Mouse (Mus musculus) mouse embryonic stem cell (cell line): Measurements from ENCODE around the gene Fam120a.

Experiments used
- in situ Hi-C, 2 experiments: fragments of 300-500 bp; cut with MboI; formaldehyde crosslinking; loops; 1 replicate in 1 of 2; 3 replicates in 1 of 2; pipeline ENCODE4 v1.14.3; 2019 to 2020; ENCODE audit warnings: low sequenced_read_pairs in 2 of 2, low pct_unique_long_range_greater_than_20kb in 1 of 2, mixed read lengths in 1 of 2; ENCODE audit not compliant: unreplicated experiment in 1 of 2

Gene Fam120a

DNA sequence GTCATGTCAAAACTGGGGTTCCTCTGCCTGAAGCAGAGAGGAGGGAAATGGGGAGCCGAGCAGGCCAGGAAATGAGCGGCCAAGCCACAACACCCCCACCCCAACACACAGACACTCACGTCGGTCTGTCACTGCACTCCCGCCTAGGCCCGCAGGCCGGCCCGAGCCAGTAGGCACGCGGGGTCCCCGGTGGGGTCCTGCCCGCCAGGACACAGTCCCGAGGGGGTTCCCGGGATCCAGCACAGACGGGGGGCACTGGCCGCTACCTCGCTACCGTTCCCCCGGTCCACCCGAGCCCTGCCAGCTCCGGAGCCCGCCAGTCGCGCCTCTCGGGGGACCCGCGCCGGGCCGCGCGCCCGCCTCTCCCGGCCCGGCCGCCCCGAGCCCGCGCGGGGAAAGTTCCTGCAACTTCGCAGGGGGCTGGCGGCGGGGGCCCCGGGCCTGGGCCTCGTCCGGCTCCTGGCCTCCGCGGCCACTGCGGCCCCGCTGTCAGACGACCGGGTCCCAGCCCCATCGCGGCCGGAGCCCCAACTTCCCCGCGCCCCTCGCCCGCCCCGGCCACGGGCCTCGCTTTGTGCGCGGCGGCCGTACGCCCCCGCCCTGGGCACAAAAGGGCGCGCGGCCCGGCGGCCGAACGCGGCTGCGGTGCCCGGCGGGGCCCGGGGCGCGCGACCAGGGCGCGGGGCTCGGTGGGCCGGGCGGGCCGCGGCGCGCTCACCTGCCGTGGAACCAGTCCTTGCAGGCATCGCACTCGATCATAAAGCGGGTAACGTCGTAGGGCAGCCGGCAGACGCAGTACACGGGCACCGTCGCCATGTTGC lies 97.7 kb downstream of the Fam120a start:
- in situ Hi-C loops: no loop called here

DNA sequence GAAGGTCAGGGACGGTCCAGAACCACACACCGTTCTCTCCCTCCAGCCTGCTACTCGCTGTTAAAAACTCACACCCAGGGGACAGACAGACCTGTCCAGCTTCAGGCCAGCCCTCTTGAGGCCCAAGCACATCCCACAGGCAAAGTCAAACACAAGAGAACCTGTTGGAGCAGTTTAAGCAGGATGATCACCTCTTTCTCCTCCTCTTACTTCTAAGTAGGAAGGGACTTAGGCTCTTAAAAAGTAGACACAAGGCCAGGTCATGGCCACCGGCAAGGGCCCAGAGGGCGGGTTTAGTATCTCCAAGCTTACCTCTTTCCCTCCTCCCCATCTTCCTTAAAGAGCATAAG lies 98.2 kb downstream of the Fam120a start:
- in situ Hi-C loops: no loop called here

DNA sequence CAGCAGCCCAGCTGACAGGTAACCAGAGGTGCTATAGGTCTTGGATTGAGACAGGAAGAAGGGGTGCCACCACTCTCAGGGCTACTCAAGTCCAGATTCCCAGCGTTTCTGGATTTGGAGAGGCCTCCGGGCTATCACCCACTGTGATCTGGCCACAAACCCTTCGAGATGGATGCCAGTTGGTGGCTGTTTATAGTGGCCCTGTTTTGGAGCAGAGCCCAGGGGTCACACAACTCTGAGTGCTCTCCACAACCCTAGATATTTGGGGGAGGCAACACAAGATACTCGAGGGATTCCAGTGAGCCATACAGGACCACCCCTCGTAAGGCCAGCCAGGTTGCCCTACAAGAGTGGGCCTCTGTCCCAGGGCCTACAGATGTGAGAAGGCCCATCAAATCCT lies 98.7 kb downstream of the Fam120a start:
- in situ Hi-C loops: no loop called here

DNA sequence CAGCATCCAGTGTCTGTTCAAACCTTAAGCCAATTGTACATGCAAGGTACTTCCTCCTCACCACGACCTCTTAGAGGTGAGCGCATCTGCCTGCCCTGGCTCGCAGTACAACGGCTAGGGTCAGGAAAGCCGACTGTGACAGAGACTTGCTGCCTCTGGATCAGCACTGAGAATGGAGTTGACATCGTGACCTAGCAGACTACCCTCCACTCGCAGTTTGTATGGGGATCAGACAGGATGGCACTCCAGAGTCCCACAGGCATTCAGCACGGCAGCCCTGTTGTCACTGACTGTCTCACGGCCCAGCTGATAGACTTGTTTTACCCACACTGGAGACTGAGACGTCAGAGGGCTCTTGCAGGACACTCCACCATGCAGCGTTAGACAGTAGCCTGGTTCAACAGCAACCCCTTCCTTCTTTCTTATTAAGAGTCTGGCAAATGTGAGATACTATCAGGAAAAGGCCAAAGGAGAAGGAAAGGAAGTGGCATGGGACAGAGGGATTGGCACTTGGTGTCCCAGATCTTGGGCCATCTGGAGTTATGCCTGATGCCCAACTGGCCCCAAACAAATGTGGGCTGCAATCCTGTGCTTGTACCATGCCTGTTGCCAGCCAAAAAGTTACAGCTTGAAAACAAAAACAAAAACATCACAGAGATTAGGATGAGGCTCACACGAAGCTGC lies 103.0 kb downstream of the Fam120a start:
- in situ Hi-C loops: no loop called here

DNA sequence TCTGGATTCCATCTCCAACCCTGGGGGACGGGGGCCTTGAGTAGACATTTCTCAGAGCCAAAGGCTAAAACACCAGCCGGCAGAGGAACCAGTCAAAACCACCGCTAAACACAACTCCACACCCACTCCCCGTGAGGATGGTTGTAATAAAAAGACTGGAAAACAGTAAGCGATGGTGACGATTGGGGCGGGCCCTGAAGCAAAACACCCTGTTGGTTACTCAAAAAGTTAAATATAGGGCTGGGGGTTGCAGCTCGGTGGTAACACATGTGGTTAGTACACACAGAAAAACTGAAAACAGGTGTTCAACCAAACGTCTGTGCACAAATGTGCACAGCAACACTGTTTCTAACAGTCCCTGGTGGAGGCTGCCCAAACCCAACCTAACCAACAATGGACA lies 104.3 kb downstream of the Fam120a start:
- in situ Hi-C loops: no loop called here

DNA sequence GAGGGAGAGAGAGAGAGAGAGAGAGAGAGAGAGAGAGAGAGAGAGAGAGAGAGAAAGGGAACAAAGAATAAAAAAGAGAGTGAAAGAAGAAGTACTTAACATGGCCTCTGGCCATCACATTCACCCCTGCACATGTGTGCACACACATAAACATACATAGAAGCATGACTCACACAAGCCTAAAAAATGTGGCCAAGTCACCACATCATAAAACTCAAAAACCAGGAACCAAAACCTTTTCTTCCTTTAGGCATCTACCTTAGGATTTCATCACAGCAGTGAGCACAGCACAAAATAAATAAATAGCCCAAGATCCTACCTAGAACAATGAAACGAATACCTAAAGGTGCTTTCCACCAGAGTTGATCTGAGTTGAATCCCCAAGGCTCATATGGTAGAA lies 105.9 kb downstream of the Fam120a start:
- in situ Hi-C loops: no loop called here

DNA sequence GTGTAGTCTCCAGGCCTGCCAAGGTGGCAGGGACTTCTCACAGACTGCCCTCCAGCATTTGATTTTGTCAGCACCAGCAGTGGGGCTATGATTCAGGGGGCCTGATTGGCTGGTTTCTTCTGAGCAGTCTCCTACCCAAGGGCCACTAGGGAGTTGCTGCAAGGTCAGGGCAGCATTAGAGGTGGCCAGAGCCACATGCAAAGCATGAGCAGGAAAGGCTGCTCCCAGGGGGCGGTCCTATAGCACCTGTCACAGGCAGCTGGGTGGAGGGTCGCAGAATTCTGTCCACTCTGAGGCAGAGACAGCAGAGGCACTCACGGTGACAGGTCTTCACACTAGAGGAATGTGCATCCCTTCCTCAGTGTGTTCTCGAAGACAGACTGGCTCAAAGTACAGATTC lies 109.0 kb downstream of the Fam120a start:
- in situ Hi-C loops: no loop called here

DNA sequence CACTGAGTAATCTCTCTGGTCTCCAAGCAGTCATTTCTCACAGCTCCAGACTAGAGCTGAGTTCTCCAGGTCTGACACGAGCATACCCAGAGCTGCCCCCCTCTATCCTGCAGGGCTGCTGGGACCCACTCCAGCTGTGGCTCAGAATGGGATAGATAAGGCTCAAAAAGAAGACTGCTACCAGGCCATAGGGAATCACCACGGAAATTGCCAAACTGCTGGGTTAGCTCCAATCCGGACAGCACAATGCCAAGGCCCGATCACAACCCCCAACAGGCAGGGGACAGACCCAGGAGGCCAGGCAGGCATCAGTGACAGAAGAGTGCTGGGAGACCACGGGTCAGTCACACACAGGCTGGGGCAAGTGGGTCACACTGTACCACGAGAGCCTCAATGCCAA lies 109.8 kb downstream of the Fam120a start:
- in situ Hi-C loops: no loop called here

DNA sequence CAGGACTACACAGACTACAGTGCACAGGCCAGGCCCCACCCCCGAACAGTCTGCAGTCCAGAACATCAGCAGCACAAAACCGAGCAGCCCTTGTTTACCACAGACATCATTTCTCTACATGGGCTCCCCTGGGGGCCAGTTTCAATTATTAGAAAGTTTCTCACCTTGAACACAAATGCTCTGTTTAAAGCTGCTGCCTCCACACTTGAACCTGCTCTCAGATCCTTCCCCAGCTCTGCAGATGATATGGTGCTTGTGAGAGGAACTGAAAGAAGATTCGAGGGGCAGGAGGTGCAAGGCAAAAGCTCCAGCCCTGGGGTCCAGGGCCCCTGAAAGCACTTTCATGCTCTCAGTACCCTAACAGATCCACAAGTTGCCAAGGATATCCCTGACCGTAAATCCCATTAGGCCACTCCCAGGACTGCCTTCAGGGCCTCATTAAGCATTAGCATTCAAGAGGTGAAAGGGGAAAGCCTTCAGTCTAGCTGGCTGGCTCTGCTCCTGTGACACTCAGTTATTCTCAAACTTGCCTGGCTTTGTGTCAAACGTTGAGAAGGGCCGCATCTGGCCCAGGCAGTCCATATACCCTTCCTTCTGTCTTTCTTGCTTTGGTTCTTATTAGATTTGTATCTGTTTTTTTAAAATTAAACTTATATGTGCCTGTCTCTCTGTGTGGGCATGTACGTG lies 110.4 kb downstream of the Fam120a start:
- in situ Hi-C loops: no loop called here

DNA sequence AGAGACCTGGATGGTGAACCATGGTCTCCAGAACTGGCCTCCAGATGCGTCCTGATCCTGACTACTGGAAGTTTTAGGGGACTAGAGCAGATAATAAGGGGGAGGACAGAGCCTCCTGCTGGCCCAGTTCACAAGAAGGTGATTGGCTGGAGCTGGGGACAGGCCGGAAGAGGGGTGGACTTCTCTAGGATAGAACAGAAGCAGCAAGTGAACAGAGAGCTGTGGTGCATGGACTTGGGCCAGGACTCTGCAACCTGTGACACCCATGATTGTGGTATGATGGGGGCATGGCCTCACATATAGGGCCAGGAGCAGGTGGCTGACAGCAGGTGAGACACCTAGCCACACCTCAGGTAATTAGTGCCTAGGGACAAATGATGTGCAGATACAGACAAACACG lies 113.9 kb downstream of the Fam120a start:
- in situ Hi-C loops: no loop called here

DNA sequence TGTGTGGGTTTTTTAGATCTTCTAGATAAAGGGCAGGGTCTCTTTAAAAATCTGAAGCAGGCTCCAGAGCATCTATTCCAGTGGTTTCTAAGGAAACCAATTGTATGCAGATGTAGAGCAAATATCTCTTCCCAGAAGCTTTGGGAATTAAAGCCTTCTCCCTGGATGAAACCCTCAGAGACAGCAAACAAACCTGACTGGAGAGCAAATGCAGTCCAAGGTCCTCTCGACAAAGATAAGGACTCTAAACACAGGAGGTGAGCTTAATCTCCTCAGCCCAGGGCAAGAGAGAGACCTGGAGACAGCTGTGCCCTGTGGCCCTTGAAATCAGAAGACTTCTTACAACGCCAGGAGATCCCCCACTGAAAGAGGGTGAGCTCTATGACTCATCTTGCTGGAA lies 114.3 kb downstream of the Fam120a start:
- in situ Hi-C loops: no loop called here

DNA sequence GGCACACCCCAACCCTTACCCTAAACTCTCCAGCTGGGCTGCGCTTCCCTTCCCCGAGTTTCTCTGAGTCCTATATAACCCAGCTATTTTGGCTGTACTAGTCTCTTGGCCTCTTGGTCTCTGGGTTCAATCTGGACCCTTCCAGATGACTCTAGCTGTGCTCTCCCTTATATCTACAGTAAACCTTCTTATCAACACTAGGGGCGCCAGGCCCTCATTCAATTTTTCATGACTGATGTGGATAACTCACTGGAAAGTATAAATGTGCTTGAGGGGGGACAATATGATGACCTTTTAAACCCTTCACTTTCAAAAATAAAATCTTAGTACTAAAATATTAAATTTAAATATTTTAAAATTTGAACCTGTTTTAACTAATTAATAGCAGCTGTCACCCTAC lies 115.0 kb downstream of the Fam120a start:
- in situ Hi-C loops: no loop called here

DNA sequence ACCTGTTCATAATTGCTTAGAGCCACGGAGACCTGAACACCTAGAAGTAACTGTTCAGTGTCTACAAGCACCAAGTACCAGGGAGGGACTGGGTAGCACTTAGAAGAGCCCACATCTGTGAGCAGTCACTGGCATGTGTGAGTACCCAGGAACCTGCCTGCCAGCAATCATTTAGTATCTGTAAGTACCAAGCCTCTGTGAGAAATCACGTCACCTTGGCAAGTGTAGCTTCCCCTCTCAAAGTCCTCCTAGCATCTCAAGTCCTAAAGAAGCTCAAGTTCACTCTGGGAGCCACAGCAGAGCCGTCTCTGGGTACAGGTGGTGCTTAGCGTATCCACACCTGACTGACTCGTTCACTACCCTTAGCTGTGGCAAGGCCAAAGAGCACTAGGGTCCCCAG lies 116.1 kb downstream of the Fam120a start:
- in situ Hi-C loops: no loop called here

DNA sequence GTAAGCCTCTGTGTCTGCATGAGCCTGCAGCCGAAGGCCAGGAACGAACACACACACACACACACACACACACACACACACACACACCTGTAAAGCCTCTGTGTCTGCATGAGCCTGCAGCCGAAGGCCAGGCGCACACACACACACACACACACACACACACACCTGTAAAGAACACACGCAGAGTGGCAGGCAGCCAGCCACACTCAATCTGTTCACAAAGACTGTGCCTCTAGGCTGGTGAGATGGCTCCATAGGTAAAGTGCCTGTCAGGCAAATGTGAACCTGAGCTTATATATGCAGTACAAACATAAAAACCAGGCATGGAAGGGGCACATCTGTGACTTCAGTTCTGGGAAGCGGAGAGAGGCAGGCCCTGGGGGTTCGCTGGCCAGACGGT lies 117.0 kb downstream of the Fam120a start:
- in situ Hi-C loops: no loop called here

DNA sequence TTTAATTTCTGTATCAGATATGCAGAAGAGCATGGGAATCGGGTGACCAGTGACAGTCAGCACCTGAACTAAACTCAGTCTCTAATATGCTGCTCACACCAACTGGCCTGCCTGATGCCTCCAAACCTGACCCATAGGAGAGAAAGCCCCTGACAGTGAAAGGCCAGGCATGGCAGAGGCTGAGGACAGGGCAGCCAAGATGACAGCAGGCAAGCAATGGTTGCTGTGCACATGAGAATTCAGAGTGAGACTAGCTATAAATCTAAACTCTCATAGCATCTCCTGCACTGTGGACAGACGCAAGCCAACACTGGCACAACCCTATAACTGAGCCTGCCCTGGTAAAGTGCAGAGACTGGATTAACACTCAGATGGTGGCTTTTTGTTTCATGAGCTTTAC lies 117.5 kb downstream of the Fam120a start:
- in situ Hi-C loops: no loop called here

DNA sequence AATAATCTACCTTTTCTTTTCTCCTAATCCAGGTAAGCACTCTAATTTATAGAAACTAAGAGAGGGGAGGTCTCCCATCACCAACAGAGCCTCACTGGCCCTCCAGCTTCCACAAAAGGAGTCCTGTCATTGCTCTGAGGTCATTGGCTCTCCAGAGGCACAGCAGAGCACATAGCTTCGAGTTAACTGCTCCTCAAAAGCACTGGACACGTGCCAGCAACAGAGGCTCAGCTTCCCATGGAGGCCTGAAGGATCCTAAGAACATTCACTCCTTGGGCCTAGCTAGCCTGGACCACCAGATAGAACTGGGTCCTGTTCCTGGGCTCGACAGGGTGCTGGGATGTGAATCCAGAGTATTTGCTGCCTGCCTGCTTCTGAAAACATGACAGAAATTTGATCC lies 118.7 kb downstream of the Fam120a start:
- in situ Hi-C loops: no loop called here

DNA sequence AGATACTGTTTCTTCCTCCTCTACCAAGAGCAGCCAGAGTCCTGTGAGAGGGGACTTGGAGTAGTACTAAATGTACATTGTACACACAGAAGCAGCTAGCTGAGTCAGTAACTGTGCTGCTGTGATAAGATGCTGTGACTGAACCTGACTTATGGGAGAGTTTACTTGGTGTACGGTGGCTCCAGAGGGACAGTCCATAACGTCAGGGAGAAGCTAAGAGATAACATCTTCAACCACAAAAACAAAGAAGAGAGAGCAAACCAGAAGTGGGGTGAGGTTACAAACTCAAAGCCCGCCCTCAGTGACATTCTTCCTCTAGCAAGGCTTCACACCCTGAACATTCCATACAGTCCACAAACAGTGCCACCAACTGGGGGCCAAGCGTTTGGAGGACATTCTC lies 122.5 kb downstream of the Fam120a start:
- in situ Hi-C loops: no loop called here

DNA sequence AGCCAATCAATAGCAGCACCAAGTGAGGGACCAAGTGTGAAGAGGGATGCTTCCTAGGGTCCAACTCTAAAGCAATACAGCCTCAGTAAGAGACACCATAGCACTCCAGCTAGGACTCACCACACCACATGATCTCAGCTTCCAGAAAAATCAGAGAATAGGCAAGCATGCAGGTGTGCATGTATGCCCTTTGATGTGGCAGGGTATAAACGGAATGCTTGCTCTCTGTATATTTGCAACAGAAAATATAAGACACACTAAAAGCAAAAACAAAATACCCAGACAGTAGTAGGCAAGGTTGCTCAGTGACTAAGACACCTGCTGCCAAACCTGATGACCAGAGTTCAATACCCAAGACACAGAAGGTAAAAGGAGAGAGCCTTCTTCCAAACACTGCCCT lies 124.3 kb downstream of the Fam120a start:
- in situ Hi-C loops: no loop called here

DNA sequence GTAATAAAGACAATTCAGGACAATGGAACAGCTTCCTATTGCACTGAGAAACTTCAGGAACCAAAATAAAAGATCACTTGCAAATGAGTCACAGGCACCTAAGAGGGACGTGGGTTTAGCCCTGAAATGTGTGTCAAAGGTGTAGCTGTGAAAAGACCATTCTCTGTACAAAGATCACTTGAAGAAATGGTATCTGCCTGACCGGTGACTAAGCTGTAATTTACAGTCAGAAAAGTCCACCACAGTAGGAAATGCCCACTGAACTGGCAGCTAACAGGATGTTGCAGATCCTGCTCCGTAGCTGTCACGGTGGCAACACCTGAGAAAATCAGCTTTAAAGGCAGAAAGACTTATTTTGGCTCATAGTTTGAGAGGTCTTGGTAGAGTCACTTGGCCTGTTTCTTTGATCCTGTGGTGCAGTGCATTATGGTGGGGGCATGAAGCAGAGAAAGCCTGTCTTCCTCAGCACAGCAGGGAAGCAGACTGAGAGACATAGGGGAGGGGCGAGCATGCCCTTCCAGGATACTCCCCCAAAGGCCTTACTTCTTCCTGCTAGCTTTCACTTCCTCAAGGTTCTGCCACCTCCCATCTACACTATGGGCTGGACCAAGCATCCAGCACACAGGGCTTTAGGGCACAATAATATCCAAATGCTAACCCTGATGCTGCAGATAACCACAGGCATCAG lies 125.8 kb downstream of the Fam120a start:
- in situ Hi-C loops: no loop called here
